Mouse (Mus musculus) cerebellum, postnatal 4 days (tissue): ENCODE data around the gene Rnps1.
A peak's percentile ranks its signal among the peaks of the same experiment; 100 is the strongest.
"Not testable (repeated sequence)": the region's sequence is repeated elsewhere in the genome, so short reads cannot be mapped to it uniquely, and the experiment has no call there.

Experiments used
- DNase-seq, 2 experiments: peaks; one replicate each; pipeline ENCODE4 v3.0.0; 2022; ENCODE audit warnings: low spot score in 2 of 2, mixed read lengths in 1 of 2

Rnps1 gene

GRCm38 (mm10) chr17:24427170-24427557 is 12.8 kb downstream of the Rnps1 start:
- no peak for DNase-seq

- DNase-seq, result no peak
Measured at GRCm38 (mm10) chr17:24429201-24429983, 15.0 kb downstream of the Rnps1 start.

GRCm38 (mm10) chr17:24437016-24437415 is 22.7 kb downstream of the Rnps1 start:
- no peak for DNase-seq

- DNase-seq, result no peak
Measured at GRCm38 (mm10) chr17:24440377-24440776, 26.0 kb downstream of the Rnps1 start.

GRCm38 (mm10) chr17:24441148-24441547 is 26.8 kb downstream of the Rnps1 start:
- DNase-seq, result no peak

- no peak for DNase-seq
Measured at GRCm38 (mm10) chr17:24442107-24442506, 27.7 kb downstream of the Rnps1 start.

GRCm38 (mm10) chr17:24442632-24443155 is 28.3 kb downstream of the Rnps1 start, which contains the start of gene Dnase1l2:
Dnase1l2 (minus strand) TSS chr17:24443105.
- DNase-seq, result no peak

- DNase-seq, result no peak
Measured at GRCm38 (mm10) chr17:24443409-24443808, 29.0 kb downstream of the Rnps1 start.

- DNase-seq, result no peak
Measured at GRCm38 (mm10) chr17:24446590-24446989, 32.2 kb downstream of the Rnps1 start.

GRCm38 (mm10) chr17:24449507-24449906 is 35.1 kb downstream of the Rnps1 start:
- no peak for DNase-seq

GRCm38 (mm10) chr17:24451220-24451619 is 36.9 kb downstream of the Rnps1 start:
- no peak for DNase-seq

- no peak for DNase-seq
Measured at GRCm38 (mm10) chr17:24453372-24453771, 39.0 kb downstream of the Rnps1 start.

- DNase-seq, result no peak
Measured at GRCm38 (mm10) chr17:24454218-24454755, 39.9 kb downstream of the Rnps1 start.

- DNase-seq, result peak; percentile 94 to 98
Measured at GRCm38 (mm10) chr17:24454756-24455522, 40.6 kb downstream of the Rnps1 start.

- not testable (repeated sequence) for DNase-seq
Measured at GRCm38 (mm10) chr17:24455523-24456206, 41.3 kb downstream of the Rnps1 start.

- DNase-seq, result no peak
Measured at GRCm38 (mm10) chr17:24461580-24461979, 47.2 kb downstream of the Rnps1 start.

- no peak for DNase-seq
Measured at GRCm38 (mm10) chr17:24462932-24463331, 48.6 kb downstream of the Rnps1 start.

GRCm38 (mm10) chr17:24463374-24464133 is 49.2 kb downstream of the Rnps1 start:
- no peak for DNase-seq

GRCm38 (mm10) chr17:24468636-24469246 is 54.4 kb downstream of the Rnps1 start:
- DNase-seq, result no peak

- DNase-seq, result no peak
Measured at GRCm38 (mm10) chr17:24469336-24469909, 55.1 kb downstream of the Rnps1 start.
